Mouse (Mus musculus): ENCODE results near the gene Rasa3.

DNA sequence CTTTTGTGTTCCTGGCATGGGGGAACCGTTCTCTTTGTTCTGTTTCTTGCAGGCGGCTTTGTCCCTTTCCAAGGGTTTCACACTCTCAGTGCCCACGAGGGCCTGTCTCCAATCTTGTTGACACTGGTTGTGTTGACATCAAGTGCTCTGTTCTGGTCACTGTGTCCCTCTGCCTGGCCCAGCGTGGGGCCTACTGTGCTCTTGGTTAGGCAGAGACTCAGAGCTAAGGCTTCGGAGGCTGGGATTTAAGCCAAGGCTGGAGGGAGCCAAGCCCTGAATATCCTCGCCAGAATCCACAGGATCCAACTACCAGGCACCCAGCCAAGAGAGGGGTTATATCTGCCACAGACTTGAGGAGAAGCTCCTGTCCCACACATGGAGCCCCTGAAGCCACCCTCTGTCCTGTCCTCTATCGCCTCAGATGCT is 147.5 kb downstream of the Rasa3 start:
- TF ChIP-seq CTCF (IDR thresholded peaks at IDR 0.05; ENCODE audit: low read depth) (no peak), EP300 (optimal IDR thresholded peaks at IDR 0.05) (no peak)
